11 mouse cellular contexts compared by ENCODE assay signal in genomic region chr11:32011867-32012603, GRCm38 (mm10). TPM values are rescaled to one million over a fixed set of nuclear protein-coding genes. Genes with fewer than 3 reads are reported as not detected.
DNase-seq lines count a peak whose midpoint lies in the region; ATAC-seq and TF ChIP-seq lines count a peak whose summit lies in the region.
"Had no signal": no experiment of that assay in that cellular context is flagged by ENCODE, and none has a peak within 500 bp of the region (broad histone marks: within the 10 kb centered on the region; RNA-seq: fewer than 3 reads in every experiment).

No protein-coding gene starts in this region.

- H3K27me3 ChIP-seq in hindbrain, embryonic 15.5 days, result no peaks in the 10 kb centered on the region
- H3K27me3 ChIP-seq in hindbrain, embryonic 12.5 days, result no peaks in the 10 kb centered on the region
- H3K27me3 ChIP-seq in forebrain, postnatal 0 days (ENCODE audit: insufficient read depth, low read length), result no peaks in the 10 kb centered on the region
- no peaks in the 10 kb centered on the region for H3K27me3 ChIP-seq in midbrain, embryonic 16.5 days (ENCODE audit: control insufficient read depth, insufficient read depth, low read depth, low read length)
- no peaks in the 10 kb centered on the region for H3K27me3 ChIP-seq in liver, embryonic 12.5 days (replicated peaks)

- no peaks in the 10 kb centered on the region; the same call in 1 of the 2 replicates for H3K9me3 ChIP-seq in hindbrain, embryonic 15.5 days
- 0 out of 2 replicates have a peak, but pooled peaks cover 4% of the 10 kb centered on the region for H3K9me3 ChIP-seq in hindbrain, embryonic 12.5 days (replicated peaks)
- 0 out of 2 replicates have a peak, but pooled peaks cover 4% of the 10 kb centered on the region for H3K9me3 ChIP-seq in forebrain, postnatal 0 days (ENCODE audit: low read length)
- no peaks in the 10 kb centered on the region for H3K9me3 ChIP-seq in midbrain, embryonic 16.5 days (replicated peaks; ENCODE audit: control insufficient read depth, low read length, poor library complexity, severe bottlenecking)
- H3K9me3 ChIP-seq in liver, embryonic 12.5 days (replicated peaks), result 0 out of 2 replicates have a peak, but pooled peaks cover 4% of the 10 kb centered on the region

- H3K4me1 ChIP-seq in hindbrain, embryonic 15.5 days (replicated peaks), result peaks cover 85% of the 10 kb centered on the region
- H3K4me1 ChIP-seq in hindbrain, embryonic 12.5 days, result peaks cover 54% of the 10 kb centered on the region
- H3K4me1 ChIP-seq in forebrain, postnatal 0 days (ENCODE audit: insufficient read depth), result peaks cover 32% of the 10 kb centered on the region
- H3K4me1 ChIP-seq in midbrain, embryonic 16.5 days (ENCODE audit: control insufficient read depth, insufficient read depth, low read length), result peaks cover 79% of the 10 kb centered on the region
- 0 out of 2 replicates have a peak, but pooled peaks cover 3% of the 10 kb centered on the region for H3K4me1 ChIP-seq in liver, embryonic 12.5 days

- 48% methylated on average over 9 of the region's 9 CpGs for WGBS in hindbrain, embryonic 15.5 days
- WGBS in hindbrain, embryonic 12.5 days, result 62% methylated on average over 9 of the region's 9 CpGs
- WGBS in forebrain, postnatal 0 days, result 57% methylated on average over 9 of the region's 9 CpGs
- WGBS in midbrain, embryonic 16.5 days, result 64% methylated on average over 9 of the region's 9 CpGs
- WGBS in liver, embryonic 12.5 days (ENCODE audit: insufficient replicate concordance), result 32% methylated on average over 9 of the region's 9 CpGs

- H3K4me3 ChIP-seq in hindbrain, embryonic 15.5 days, result no peak overlapping the region
- no peak overlapping the region for H3K4me3 ChIP-seq in hindbrain, embryonic 12.5 days
- H3K4me3 ChIP-seq in forebrain, postnatal 0 days (ENCODE audit: low read depth, low read length), result no peak overlapping the region
- H3K4me3 ChIP-seq in midbrain, embryonic 16.5 days (ENCODE audit: low read depth, low read length), result no peak overlapping the region
- no peak overlapping the region for H3K4me3 ChIP-seq in liver, embryonic 12.5 days

- no peak overlapping the region for H3K4me2 ChIP-seq in hindbrain, embryonic 15.5 days
- no peak overlapping the region for H3K4me2 ChIP-seq in hindbrain, embryonic 12.5 days (replicated peaks)
- H3K4me2 ChIP-seq in forebrain, postnatal 0 days (ENCODE audit: low read depth), result no peak overlapping the region; the same call in 1 of the 2 replicates
- no peak overlapping the region for H3K4me2 ChIP-seq in midbrain, embryonic 16.5 days (ENCODE audit: low read length)
- H3K4me2 ChIP-seq in liver, embryonic 12.5 days, result no peak overlapping the region

- H3K36me3 ChIP-seq in hindbrain, embryonic 15.5 days, result peaks cover 7% of the 10 kb centered on the region
- H3K36me3 ChIP-seq in hindbrain, embryonic 12.5 days, result peaks cover 18% of the 10 kb centered on the region
- H3K36me3 ChIP-seq in forebrain, postnatal 0 days (ENCODE audit: insufficient read depth), result peaks cover 15% of the 10 kb centered on the region; the same call in 1 of the 2 replicates
- H3K36me3 ChIP-seq in midbrain, embryonic 16.5 days (ENCODE audit: control insufficient read depth, insufficient read depth, low read length), result peaks cover 13% of the 10 kb centered on the region; the same call in 1 of the 2 replicates
- no peaks in the 10 kb centered on the region for H3K36me3 ChIP-seq in liver, embryonic 12.5 days

- DNase-seq in CD4-positive, CD25-positive, alpha-beta regulatory T cell, adult 2 months (ENCODE audit: low read depth, low spot score), result peak; percentile 84
- peak; percentile 32 for DNase-seq in forebrain, postnatal 0 days
- DNase-seq in embryo, embryonic 11 days, result no peak
- DNase-seq in heart, adult 18-20 months, result no peak

- ATAC-seq in hindbrain, embryonic 15.5 days (ENCODE audit: low FRiP score, low read depth), result no peak
- no peak for ATAC-seq in hindbrain, embryonic 12.5 days (ENCODE audit: low FRiP score)
- ATAC-seq in forebrain, postnatal 0 days, result no peak
- no peak for ATAC-seq in midbrain, embryonic 16.5 days
- ATAC-seq in liver, embryonic 12.5 days, result no peak

- H3K9ac ChIP-seq in hindbrain, embryonic 15.5 days, result no peak overlapping the region
- no peak overlapping the region for H3K9ac ChIP-seq in hindbrain, embryonic 12.5 days
- no peak overlapping the region for H3K9ac ChIP-seq in forebrain, postnatal 0 days
- no peak overlapping the region for H3K9ac ChIP-seq in midbrain, embryonic 16.5 days (ENCODE audit: low read depth, low read length)
- H3K9ac ChIP-seq in liver, embryonic 12.5 days, result no peak overlapping the region

- 0 out of 2 replicates have a peak overlapping the region, but pooled peaks have one; percentile 12 for H3K27ac ChIP-seq in hindbrain, embryonic 15.5 days (replicated peaks)
- no peak overlapping the region for H3K27ac ChIP-seq in hindbrain, embryonic 12.5 days
- 0 out of 2 replicates have a peak overlapping the region, but pooled peaks have one; percentile 46 for H3K27ac ChIP-seq in forebrain, postnatal 0 days (ENCODE audit: low read depth, low read length)
- H3K27ac ChIP-seq in midbrain, embryonic 16.5 days (ENCODE audit: low read length), result peak overlapping the region; percentile 28
- no peak overlapping the region for H3K27ac ChIP-seq in liver, embryonic 12.5 days

- TF ChIP-seq CTCF in forebrain, postnatal 0 days (IDR thresholded peaks at IDR 0.05; ENCODE audit: low read depth), result no peak

RNA-seq across cellular contexts. Expression of gene Nsg2, which starts 11.8 kb away (rescaled TPM):
- polyA plus RNA-seq in hindbrain, embryonic 15.5 days (2015; fragmentation: Nextera tagmentation; extraction: Ambion mirVana), result 496 and 530 TPM in 2 replicates
- polyA plus RNA-seq in hindbrain, embryonic 12.5 days (2016; fragmentation: Nextera tagmentation; extraction: Ambion mirVana), result 190 and 217 TPM in 2 replicates
- 1,434 and 1,519 TPM in 2 replicates for total RNA-seq in forebrain, postnatal 0 days (2014; rRNA removed)
- 646 and 742 TPM in 2 replicates for polyA plus RNA-seq in forebrain, postnatal 0 days (2015; fragmentation: Nextera tagmentation; extraction: Ambion mirVana)
- 730 and 757 TPM in 2 replicates for polyA plus RNA-seq in midbrain, embryonic 16.5 days (2015; fragmentation: Nextera tagmentation; extraction: Ambion mirVana)
- 0.11 and 0.17 TPM in 2 replicates for polyA plus RNA-seq in liver, embryonic 12.5 days (2016; fragmentation: Nextera tagmentation; extraction: Ambion mirVana)
- 1 to 10 TPM in 1 of 2 experiments, under 1 TPM in 1; 0.69 to 1.4 TPM for total RNA-seq in heart, adult 18-20 months (2021)
- total RNA-seq: gastrocnemius, adult 18-20 months had no signal

RNA-seq across cellular contexts. Expression of gene 4930524B15Rik, which starts 46.6 kb away (rescaled TPM):
- polyA plus RNA-seq in hindbrain, embryonic 15.5 days (2015; fragmentation: Nextera tagmentation; extraction: Ambion mirVana), result 0.16 and 0.36 TPM in 2 replicates
- polyA plus RNA-seq in hindbrain, embryonic 12.5 days (2016; fragmentation: Nextera tagmentation; extraction: Ambion mirVana), result 0.40 and 0.58 TPM in 2 replicates
- total RNA-seq in forebrain, postnatal 0 days (2014; rRNA removed), result 0.54 and 1.3 TPM in 2 replicates
- polyA plus RNA-seq in forebrain, postnatal 0 days (2015; fragmentation: Nextera tagmentation; extraction: Ambion mirVana), result 0.25 and 0.41 TPM in 2 replicates
- polyA plus RNA-seq in midbrain, embryonic 16.5 days (2015; fragmentation: Nextera tagmentation; extraction: Ambion mirVana), result 0.20 and 0.53 TPM in 2 replicates
- not detected in 2 replicates for polyA plus RNA-seq in liver, embryonic 12.5 days (2016; fragmentation: Nextera tagmentation; extraction: Ambion mirVana)
- total RNA-seq in heart, adult 18-20 months (2021), result not detected
- total RNA-seq: adrenal gland, adult 18-20 months; gastrocnemius, adult 18-20 months; left cerebral cortex, postnatal 36 days had no signal

Comparison
In these comparisons a context has a peak if more than half of its experiments do, and no peak if none do; other contexts are left out.
1. H3K27ac ChIP-seq: peak in hindbrain, embryonic 15.5 days (single experiment), forebrain, postnatal 0 days (single experiment) and midbrain, embryonic 16.5 days (single experiment); none in hindbrain, embryonic 12.5 days (single experiment) and liver, embryonic 12.5 days (single experiment).
2. DNase-seq: peak in CD4-positive, CD25-positive, alpha-beta regulatory T cell, adult 2 months (single experiment) and forebrain, postnatal 0 days (single experiment); none in embryo, embryonic 11 days (single experiment) and heart, adult 18-20 months (0 of 2).
3. RNA of gene Nsg2, which starts 11.8 kb away (polyA plus RNA-seq): 730 to 757 TPM in midbrain, embryonic 16.5 days, 646 to 742 TPM in forebrain, postnatal 0 days, 496 to 530 TPM in hindbrain, embryonic 15.5 days and 190 to 217 TPM in hindbrain, embryonic 12.5 days; 0.11 to 0.17 TPM in liver, embryonic 12.5 days; every median in the first group is over 100 times any median in the second.